Mouse (Mus musculus) hindbrain, embryonic 12.5 days (tissue): ENCODE data around the gene Csrp1. TPM values are rescaled to one million over a fixed set of nuclear protein-coding genes. Genes with fewer than 3 reads are reported as not detected.

ENCODE experiments used
- ATAC-seq: fragments of 200-750 bp; cut with Nextera tagmentation; 2 replicates; pipeline ENCODE4 v1.8.0; 2017; ENCODE audit warnings: moderate TSS enrichment; ENCODE audit not compliant: low FRiP score
- H3K27ac ChIP-seq: fragments of 300-500 bp; sonication (generic); 2 replicates; pipeline ENCODE4 v1.5.1; 2016; ENCODE audit warnings: mild to moderate bottlenecking
- H3K27me3 ChIP-seq: fragments of 300-500 bp; sonication (generic); 2 replicates; pipeline ENCODE4 v1.6.1; 2016; ENCODE audit warnings: mild to moderate bottlenecking
- H3K36me3 ChIP-seq: fragments of 300-500 bp; sonication (generic); 2 replicates; pipeline ENCODE4 v1.6.1; 2016; ENCODE audit warnings: mild to moderate bottlenecking
- H3K4me1 ChIP-seq: fragments of 300-500 bp; sonication (generic); 2 replicates; pipeline ENCODE4 v1.6.1; 2016
- H3K4me2 ChIP-seq: fragments of 300-500 bp; sonication (generic); replicated peaks from 2 replicates; pipeline ENCODE4 v1.6.1; 2016; ENCODE audit warnings: mild to moderate bottlenecking
- H3K4me3 ChIP-seq: fragments of 300-500 bp; sonication (generic); 2 replicates; pipeline ENCODE4 v1.5.1; 2016; ENCODE audit warnings: mild to moderate bottlenecking
- H3K9ac ChIP-seq: fragments of 300-500 bp; sonication (generic); 2 replicates; pipeline ENCODE4 v1.6.1; 2016; ENCODE audit warnings: mild to moderate bottlenecking, moderate library complexity
- H3K9me3 ChIP-seq: fragments of 300-500 bp; sonication (generic); replicated peaks from 2 replicates; pipeline ENCODE4 v1.6.1; 2016; ENCODE audit warnings: mild to moderate bottlenecking
- WGBS: fragments of 180-500 bp; shearing (Covaris S2); methylation state at CpG from one replicate; pipeline ENCODE4 v1.1.7; 2016; 5-methylcytosine and 5-hydroxymethylcytosine counted together
- polyA plus RNA-seq: library from polyadenylated mRNA; unstranded; fragments of >200 nt; fragmentation: Nextera tagmentation; extraction: Ambion mirVana; gene quantifications from 2 replicates; pipeline ENCODE4 v1.2.1, GENCODE M21; 2016

The Csrp1 gene
- polyA plus RNA-seq, 1 experiment from 2014 or later = 47.7 TPM

GRCm38 (mm10) chr1:135724134-135724533 is 4.3 kb downstream of the Csrp1 start:
- Histone ChIP-seq H3K36me3 (no peaks in the 10 kb centered on the region), H3K4me2 (no peak overlapping the region), H3K9ac (no peak overlapping the region), H3K27ac (no peak overlapping the region), H3K27me3 (no peaks in the 10 kb centered on the region), H3K4me1 (peaks cover 8% of the 10 kb centered on the region), H3K4me3 (no peak overlapping the region), H3K9me3 (no peaks in the 10 kb centered on the region)
- ATAC-seq = no peak
- WGBS = 70% methylated on average over 4 of the region's 4 CpGs

GRCm38 (mm10) chr1:135725324-135725723 is 5.5 kb downstream of the Csrp1 start:
- no peaks in the 10 kb centered on the region for H3K27me3 ChIP-seq
- ATAC-seq = no peak
- no peak overlapping the region for H3K27ac ChIP-seq
- H3K9me3 ChIP-seq = no peaks in the 10 kb centered on the region
- H3K9ac ChIP-seq = no peak overlapping the region
- no peak overlapping the region for H3K4me3 ChIP-seq
- 92% methylated on average over 6 of the region's 6 CpGs for WGBS
- no peaks in the 10 kb centered on the region for H3K36me3 ChIP-seq
- H3K4me2 ChIP-seq = no peak overlapping the region
- H3K4me1 ChIP-seq = peaks cover 20% of the 10 kb centered on the region

- Histone ChIP-seq H3K4me2 (no peak overlapping the region), H3K36me3 (no peaks in the 10 kb centered on the region), H3K4me1 (peaks cover 24% of the 10 kb centered on the region), H3K27ac (no peak overlapping the region), H3K9me3 (no peaks in the 10 kb centered on the region), H3K9ac (no peak overlapping the region), H3K27me3 (no peaks in the 10 kb centered on the region), H3K4me3 (no peak overlapping the region)
- ATAC-seq = no peak
- 75% methylated on average over 7 of the region's 7 CpGs for WGBS
These were observed 6.1 kb downstream of the Csrp1 start for GRCm38 (mm10) chr1:135725936-135726335.

GRCm38 (mm10) chr1:135728631-135729366 is 8.9 kb downstream of the Csrp1 start:
- Histone ChIP-seq H3K27ac (no peak overlapping the region), H3K4me3 (peak overlapping the region; percentile 54), H3K9me3 (no peaks in the 10 kb centered on the region), H3K27me3 (no peaks in the 10 kb centered on the region), H3K9ac (peak overlapping the region; percentile 72), H3K4me1 (peaks cover 47% of the 10 kb centered on the region), H3K4me2 (peak overlapping the region; percentile 89), H3K36me3 (no peaks in the 10 kb centered on the region)
- peak; percentile 83 for ATAC-seq
- WGBS = 1% methylated on average over 35 of the region's 35 CpGs

GRCm38 (mm10) chr1:135729367-135729713 is 9.5 kb downstream of the Csrp1 start:
- H3K36me3 ChIP-seq = no peaks in the 10 kb centered on the region
- H3K9ac ChIP-seq = peak overlapping the region; percentile 72
- H3K9me3 ChIP-seq = no peaks in the 10 kb centered on the region
- H3K4me1 ChIP-seq = peaks cover 52% of the 10 kb centered on the region
- peak overlapping the region; percentile 54 for H3K4me3 ChIP-seq
- H3K27ac ChIP-seq = no peak overlapping the region
- peak overlapping the region; percentile 89 for H3K4me2 ChIP-seq
- peak; percentile 30 for ATAC-seq
- WGBS = 0% methylated on average over 11 of the region's 11 CpGs
- H3K27me3 ChIP-seq = no peaks in the 10 kb centered on the region

GRCm38 (mm10) chr1:135729821-135730220 is 10.0 kb downstream of the Csrp1 start:
- no peaks in the 10 kb centered on the region for H3K36me3 ChIP-seq
- peak overlapping the region; percentile 89 for H3K4me2 ChIP-seq
- peak overlapping the region; percentile 72; the same call in 1 of the 2 replicates for H3K9ac ChIP-seq
- H3K4me1 ChIP-seq = peaks cover 57% of the 10 kb centered on the region
- H3K4me3 ChIP-seq = peak overlapping the region; percentile 54
- no peaks in the 10 kb centered on the region for H3K27me3 ChIP-seq
- WGBS = 25% methylated on average over 4 of the region's 4 CpGs
- no peak overlapping the region for H3K27ac ChIP-seq
- H3K9me3 ChIP-seq = no peaks in the 10 kb centered on the region
- peak; percentile 17; the same call in 1 of the 2 replicates for ATAC-seq

GRCm38 (mm10) chr1:135730296-135730695 is 10.4 kb downstream of the Csrp1 start:
- Histone ChIP-seq H3K4me2 (peak overlapping the region; percentile 89), H3K9ac (0 out of 2 replicates have a peak overlapping the region, but pooled peaks have one; percentile 11), H3K4me3 (no peak overlapping the region), H3K27ac (peak overlapping the region; percentile 19; the same call in 1 of the 2 replicates), H3K27me3 (no peaks in the 10 kb centered on the region), H3K36me3 (no peaks in the 10 kb centered on the region), H3K4me1 (peaks cover 62% of the 10 kb centered on the region), H3K9me3 (no peaks in the 10 kb centered on the region)
- WGBS = 63% methylated on average over 3 of the region's 3 CpGs
- no peak for ATAC-seq

GRCm38 (mm10) chr1:135731393-135731792 is 11.5 kb downstream of the Csrp1 start:
- H3K4me3 ChIP-seq = no peak overlapping the region
- no peak for ATAC-seq
- 63% methylated on average over 7 of the region's 7 CpGs for WGBS
- no peaks in the 10 kb centered on the region for H3K27me3 ChIP-seq
- H3K9me3 ChIP-seq = no peaks in the 10 kb centered on the region
- peaks cover 65% of the 10 kb centered on the region for H3K4me1 ChIP-seq
- H3K36me3 ChIP-seq = no peaks in the 10 kb centered on the region
- H3K4me2 ChIP-seq = peak overlapping the region; percentile 1; the same call in 1 of the 2 replicates
- peak overlapping the region; percentile 50; the same call in 1 of the 2 replicates for H3K27ac ChIP-seq
- H3K9ac ChIP-seq = no peak overlapping the region

- Histone ChIP-seq H3K27me3 (no peaks in the 10 kb centered on the region), H3K27ac (peak overlapping the region; percentile 52), H3K4me3 (no peak overlapping the region), H3K9ac (no peak overlapping the region; the same call in 1 of the 2 replicates), H3K4me2 (0 out of 2 replicates have a peak overlapping the region, but pooled peaks have one; percentile 11), H3K9me3 (no peaks in the 10 kb centered on the region), H3K36me3 (no peaks in the 10 kb centered on the region), H3K4me1 (peaks cover 65% of the 10 kb centered on the region)
- WGBS = 43% methylated on average over 11 of the region's 11 CpGs
- ATAC-seq = no peak
These were observed 12.2 kb downstream of the Csrp1 start for GRCm38 (mm10) chr1:135731897-135732684.

GRCm38 (mm10) chr1:135734225-135734937 is 14.5 kb downstream of the Csrp1 start:
- H3K27me3 ChIP-seq = no peaks in the 10 kb centered on the region
- no peak overlapping the region for H3K9ac ChIP-seq
- no peaks in the 10 kb centered on the region for H3K9me3 ChIP-seq
- WGBS = 25% methylated on average over 6 of the region's 7 CpGs
- H3K4me1 ChIP-seq = peaks cover 61% of the 10 kb centered on the region
- H3K4me2 ChIP-seq = no peak overlapping the region
- H3K27ac ChIP-seq = no peak overlapping the region
- ATAC-seq = peak; percentile 29; the same call in 1 of the 2 replicates
- no peak overlapping the region for H3K4me3 ChIP-seq
- H3K36me3 ChIP-seq = no peaks in the 10 kb centered on the region

GRCm38 (mm10) chr1:135735460-135735859 is 15.6 kb downstream of the Csrp1 start:
- WGBS = 25% methylated on average over 6 of the region's 6 CpGs
- no peaks in the 10 kb centered on the region for H3K27me3 ChIP-seq
- no peak overlapping the region for H3K27ac ChIP-seq
- no peak overlapping the region for H3K9ac ChIP-seq
- H3K9me3 ChIP-seq = no peaks in the 10 kb centered on the region
- no peak overlapping the region for H3K4me3 ChIP-seq
- H3K4me1 ChIP-seq = peaks cover 54% of the 10 kb centered on the region
- no peak overlapping the region for H3K4me2 ChIP-seq
- no peaks in the 10 kb centered on the region for H3K36me3 ChIP-seq
- no peak for ATAC-seq

GRCm38 (mm10) chr1:135744987-135745386 is 25.1 kb downstream of the Csrp1 start:
- Histone ChIP-seq H3K9ac (no peak overlapping the region), H3K27ac (no peak overlapping the region), H3K4me1 (peaks cover 11% of the 10 kb centered on the region), H3K9me3 (no peaks in the 10 kb centered on the region), H3K27me3 (no peaks in the 10 kb centered on the region), H3K36me3 (0 out of 2 replicates have a peak, but pooled peaks cover 3% of the 10 kb centered on the region), H3K4me2 (no peak overlapping the region), H3K4me3 (no peak overlapping the region)
- WGBS = 90% methylated on average over 7 of the region's 7 CpGs
- ATAC-seq = no peak
